Mouse (Mus musculus) retina, embryonic 14.5 days (tissue): Measurements from ENCODE around the gene Rnasel.

ENCODE experiments used
- DNase-seq: peaks from one replicate; pipeline ENCODE4 v3.0.0-alpha.2; 2015; ENCODE audit warnings: low spot score

The Rnasel gene

GRCm38 (mm10) chr1:153736096-153736495 lies 13.1 kb upstream of the Rnasel start:
- DNase-seq = no peak

GRCm38 (mm10) chr1:153737101-153738085 lies 11.8 kb upstream of the Rnasel start:
- DNase-seq = peak; percentile 68

GRCm38 (mm10) chr1:153739437-153740015 lies 9.7 kb upstream of the Rnasel start:
- peak; percentile 43 for DNase-seq

GRCm38 (mm10) chr1:153740145-153740544 lies 9.1 kb upstream of the Rnasel start, which contains the start of gene Rgs16:
Gene Rgs16, plus strand, starts transcription at chr1:153740349.
- peak; percentile 90 for DNase-seq

- DNase-seq = peak; percentile 32
Measured at GRCm38 (mm10) chr1:153740775-153741400, 8.3 kb upstream of the Rnasel start.

- DNase-seq = peak; percentile 34
Measured at GRCm38 (mm10) chr1:153741551-153742316, 7.5 kb upstream of the Rnasel start.

GRCm38 (mm10) chr1:153742374-153743155 lies 6.7 kb upstream of the Rnasel start:
- peak; percentile 86 for DNase-seq

GRCm38 (mm10) chr1:153746119-153746670 lies 3.0 kb upstream of the Rnasel start:
- DNase-seq = peak; percentile 54

GRCm38 (mm10) chr1:153746728-153747127 lies 2.5 kb upstream of the Rnasel start:
- DNase-seq = peak; percentile 96

GRCm38 (mm10) chr1:153747861-153748530 lies 1.2 kb upstream of the Rnasel start:
- no peak for DNase-seq

- DNase-seq = peak; percentile 60
Measured at GRCm38 (mm10) chr1:153748549-153748948, 677 bp upstream of the Rnasel start.

- no peak for DNase-seq
Measured at GRCm38 (mm10) chr1:153750054-153750453, 828 bp downstream of the Rnasel start.

GRCm38 (mm10) chr1:153751763-153752301 lies 2.6 kb downstream of the Rnasel start:
- no peak for DNase-seq

GRCm38 (mm10) chr1:153752521-153752920 lies 3.3 kb downstream of the Rnasel start:
- no peak for DNase-seq

GRCm38 (mm10) chr1:153753725-153754464 lies 4.7 kb downstream of the Rnasel start:
- no peak for DNase-seq

- no peak for DNase-seq
Measured at GRCm38 (mm10) chr1:153764136-153764535, 14.9 kb downstream of the Rnasel start.

- no peak for DNase-seq
Measured at GRCm38 (mm10) chr1:153766298-153766697, 17.1 kb downstream of the Rnasel start.

GRCm38 (mm10) chr1:153767281-153767680 lies 18.1 kb downstream of the Rnasel start:
- no peak for DNase-seq

- DNase-seq = no peak
Measured at GRCm38 (mm10) chr1:153768465-153768864, 19.2 kb downstream of the Rnasel start.
